Mouse (Mus musculus) layer of hippocampus, adult 9-11 months (tissue): ENCODE measurements around the gene Sgta.
"Not testable (repeated sequence)": the region's sequence is repeated elsewhere in the genome, so short reads cannot be mapped to it uniquely, and the experiment has no call there.

Source experiments
- DNase-seq: peaks from one replicate; pipeline ENCODE4 v3.0.0; 2022

The Sgta gene

GRCm38 (mm10) chr10:81059603-81060543 is at the start of gene Sgta:
Sgta (minus strand) TSS chr10:81060181.
- peak; percentile 100 for DNase-seq

GRCm38 (mm10) chr10:81106113-81106721 is 46.2 kb upstream of the Sgta start:
- peak; percentile 88 for DNase-seq

DNA sequence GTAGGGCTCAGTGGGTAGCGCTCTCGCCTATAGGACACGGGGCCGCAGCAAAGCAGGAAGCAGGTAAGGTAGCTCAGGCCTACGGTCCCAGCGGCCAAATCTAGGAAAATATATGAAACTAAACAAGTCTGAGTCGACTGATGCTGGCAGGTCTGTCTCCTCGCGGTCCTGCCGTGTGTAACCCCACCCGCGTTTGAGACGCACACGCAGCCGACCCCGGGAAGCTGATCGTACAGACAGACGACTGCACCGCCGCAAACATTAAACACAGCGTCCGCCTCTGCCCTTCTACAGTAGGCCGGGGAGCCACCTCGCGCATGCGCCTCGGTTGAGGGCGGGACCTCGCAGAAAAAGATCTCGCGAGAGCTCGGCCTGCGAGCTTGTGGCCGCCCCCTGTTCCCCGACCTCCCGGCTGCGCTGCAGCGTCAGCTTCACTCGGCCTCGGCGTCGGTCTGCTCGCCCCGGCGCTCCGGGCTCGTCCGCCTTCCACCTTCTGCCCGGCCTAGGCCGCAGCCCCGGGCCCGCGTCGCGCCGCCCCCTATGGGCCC is 45.7 kb upstream of the Sgta start, which contains the start of gene Map2k2:
Map2k2 (plus strand) TSS at position 351 of the 548 bp plus-strand sequence.
- peak; percentile 96 for DNase-seq

- no peak for DNase-seq
These were observed 35.1 kb upstream of the Sgta start for GRCm38 (mm10) chr10:81094931-81095678.

DNA sequence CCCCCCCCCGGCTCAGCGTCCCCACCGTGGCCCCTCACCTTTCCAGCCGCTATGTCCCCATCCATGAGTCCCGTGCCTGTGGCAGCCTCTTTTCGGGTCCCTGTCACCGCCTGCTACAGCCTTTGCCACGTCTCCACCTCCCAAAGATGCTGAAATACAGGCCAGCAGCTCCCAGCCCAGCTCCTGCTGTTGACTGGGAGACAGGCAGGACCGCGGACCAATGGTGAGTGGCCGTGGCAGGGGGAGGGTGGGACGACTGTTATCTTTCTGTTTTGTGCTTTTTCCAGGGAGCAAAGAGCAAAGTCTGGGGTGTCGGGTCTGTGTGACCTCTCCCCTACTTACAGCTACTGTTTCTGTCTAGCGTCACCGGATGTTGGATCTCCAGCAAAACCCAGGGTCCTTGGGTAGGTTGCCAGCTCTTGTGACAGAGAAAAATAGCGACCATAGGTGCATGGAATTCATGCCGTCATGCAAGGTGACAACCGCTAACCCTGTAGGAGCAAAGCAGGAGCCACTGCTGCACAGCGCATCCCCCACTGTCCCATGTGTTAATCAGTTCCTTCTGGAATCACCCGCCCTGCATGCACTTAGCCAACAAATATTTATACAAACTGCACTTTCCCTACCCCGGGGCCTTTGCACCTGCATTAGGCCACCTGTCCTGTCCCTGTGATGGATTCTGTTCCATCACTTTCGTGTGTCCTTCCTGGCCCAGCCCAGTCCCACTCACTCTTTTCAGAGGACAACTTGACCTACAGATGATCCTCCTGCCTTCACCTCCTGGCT is 32.7 kb upstream of the Sgta start:
- no peak for DNase-seq

- DNase-seq = no peak
These were observed 30.6 kb upstream of the Sgta start for GRCm38 (mm10) chr10:81090621-81091020.

DNA sequence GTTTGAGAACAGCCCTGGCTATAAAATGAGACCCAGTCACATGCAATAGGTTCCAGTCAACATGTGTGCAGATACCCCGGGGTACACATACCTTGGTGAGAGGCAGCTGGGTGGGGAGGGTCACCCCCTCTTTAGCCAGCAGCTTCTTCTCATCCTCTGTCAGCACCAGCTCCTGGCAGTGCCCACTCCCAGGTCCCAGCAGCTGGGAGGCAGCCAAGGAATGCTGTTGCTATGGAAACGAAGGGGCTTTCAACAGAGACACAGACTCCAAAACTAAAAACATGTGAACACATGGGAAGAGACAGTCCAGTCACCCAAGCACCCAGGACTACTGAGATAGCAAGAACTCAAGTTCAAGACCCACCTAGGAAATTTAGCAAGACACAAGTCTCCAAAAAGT is 29.2 kb upstream of the Sgta start:
- DNase-seq = no peak

GRCm38 (mm10) chr10:81087021-81087420 is 27.0 kb upstream of the Sgta start:
- DNase-seq = no peak

- DNase-seq = peak; percentile 67
These were observed 22.4 kb upstream of the Sgta start for GRCm38 (mm10) chr10:81082168-81082960.

GRCm38 (mm10) chr10:81080008-81080655 is 20.2 kb upstream of the Sgta start:
- no peak for DNase-seq

- no peak for DNase-seq
These were observed 17.9 kb upstream of the Sgta start for GRCm38 (mm10) chr10:81077916-81078315.

DNA sequence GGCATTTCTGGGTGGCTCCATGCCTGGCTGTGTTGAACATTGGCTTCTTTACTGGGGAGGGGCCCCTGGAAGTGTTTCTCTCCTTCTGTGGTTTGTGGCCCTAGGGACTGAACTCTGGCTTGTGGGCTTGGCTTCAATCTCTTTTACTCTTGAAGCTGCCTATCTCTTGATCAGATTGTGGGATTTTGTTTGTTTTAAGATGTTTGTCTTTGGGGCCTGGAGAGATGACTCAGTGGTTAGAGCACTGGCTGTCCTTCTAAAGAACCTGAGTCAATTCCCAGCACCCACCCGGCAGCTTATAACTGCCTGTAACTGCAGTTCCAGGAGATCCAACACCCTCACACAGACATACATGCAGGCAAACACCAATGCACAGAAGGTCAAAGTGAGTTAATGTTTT is 16.4 kb upstream of the Sgta start:
- DNase-seq = no peak

GRCm38 (mm10) chr10:81075734-81076133 is 15.8 kb upstream of the Sgta start:
- DNase-seq = no peak

DNA sequence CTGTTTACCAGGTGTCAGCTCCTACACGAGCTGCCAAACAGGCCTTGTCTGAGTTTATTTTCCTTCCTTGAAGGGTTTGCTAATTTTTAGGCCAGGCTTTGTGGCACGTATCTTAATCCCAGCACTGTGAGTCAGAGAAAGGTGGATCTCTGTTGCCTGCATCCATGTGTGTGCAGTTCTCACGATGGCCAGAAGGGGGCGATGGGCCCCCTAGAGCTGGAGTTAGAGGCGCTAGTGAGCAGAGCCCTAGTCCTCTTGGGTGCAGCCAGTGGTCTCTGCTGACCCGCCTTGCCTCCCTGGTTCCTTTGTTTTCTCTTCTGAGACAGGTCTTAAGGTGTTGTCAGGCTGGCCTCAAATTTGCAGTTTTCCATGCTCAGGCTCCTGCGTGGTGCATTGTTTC is 13.5 kb upstream of the Sgta start:
- DNase-seq = no peak

DNA sequence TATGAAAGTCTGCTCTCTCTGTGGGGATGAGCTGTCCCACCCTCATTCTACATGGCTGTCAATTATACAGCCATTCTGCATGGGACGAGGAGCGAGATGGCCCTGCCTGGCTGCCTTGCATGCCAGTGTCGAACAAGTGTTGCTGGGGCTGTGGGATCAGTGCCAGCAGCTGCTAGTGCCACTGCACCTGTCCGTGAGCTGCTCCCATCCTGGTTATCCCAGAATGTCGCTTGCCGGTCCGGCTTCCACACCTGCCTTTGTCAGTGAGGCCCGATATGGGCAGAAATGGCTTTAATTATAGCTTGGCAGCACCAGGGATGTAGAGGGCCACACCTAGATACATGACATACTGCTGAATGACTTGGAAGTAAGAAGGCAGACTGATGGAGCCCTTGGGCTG is 12.3 kb upstream of the Sgta start:
- DNase-seq = no peak

DNA sequence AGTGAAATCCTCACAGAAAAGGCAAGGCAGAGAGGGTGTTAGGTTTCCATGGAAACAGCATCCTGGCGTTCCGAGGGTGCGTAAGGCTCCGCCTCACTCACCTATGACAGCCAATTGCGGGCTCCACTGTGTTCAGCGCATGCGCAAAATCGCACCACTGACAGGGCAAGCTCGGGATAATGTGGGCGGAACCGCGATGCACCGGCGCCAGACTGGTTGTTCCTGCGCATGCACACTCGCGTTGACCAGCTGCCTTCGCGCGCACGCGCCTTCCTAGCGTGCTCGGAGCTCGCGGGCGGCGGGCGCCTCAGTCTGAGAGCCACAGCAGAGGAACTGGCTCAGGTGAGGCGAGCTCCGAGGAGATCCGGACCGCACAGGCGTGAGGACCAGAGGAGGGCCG is 9.9 kb upstream of the Sgta start, which contains the start of gene Thop1:
Thop1 (plus strand) TSS at position 200 of the 400 bp plus-strand sequence.
- peak; percentile 99 for DNase-seq

- DNase-seq = no peak
These were observed 8.7 kb upstream of the Sgta start for GRCm38 (mm10) chr10:81068706-81069105.

GRCm38 (mm10) chr10:81064519-81064918 is 4.5 kb upstream of the Sgta start:
- not testable (repeated sequence) for DNase-seq

GRCm38 (mm10) chr10:81062710-81063109 is 2.7 kb upstream of the Sgta start:
- no peak for DNase-seq

- DNase-seq = no peak
These were observed 1.1 kb downstream of the Sgta start for GRCm38 (mm10) chr10:81058896-81059295.
